Mouse (Mus musculus): ENCODE data around the gene 4930562C15Rik. TPM values are rescaled to one million over a fixed set of nuclear protein-coding genes. Genes with fewer than 3 reads are reported as not detected.

Gene 4930562C15Rik
- polyA plus RNA-seq, 1 experiment from 2014 or later: 0.11 TPM

- 83% methylated on average over 7 of the region's 7 CpGs for WGBS
- Histone ChIP-seq H3K4me1 (replicated peaks; ENCODE audit: control insufficient read depth, insufficient read depth, low read length) (no peaks in the 10 kb centered on the region), H3K4me2 (replicated peaks; ENCODE audit: low read depth, low read length) (no peak overlapping the region), H3K27ac (ENCODE audit: low read depth, low read length) (no peak overlapping the region), H3K9ac (ENCODE audit: low read depth, low read length) (no peak overlapping the region), H3K9me3 (ENCODE audit: control insufficient read depth, low read length) (no peaks in the 10 kb centered on the region), H3K27me3 (ENCODE audit: control insufficient read depth, insufficient read depth, low read length) (no peaks in the 10 kb centered on the region), H3K4me3 (ENCODE audit: low read depth, low read length) (no peak overlapping the region), H3K36me3 (ENCODE audit: control insufficient read depth, insufficient read depth, low read length) (no peaks in the 10 kb centered on the region)
- ATAC-seq (ENCODE audit: low FRiP score) (no peak), DNase-seq (ENCODE audit: low spot score) (no peak)
These were observed 15.1 kb downstream of the 4930562C15Rik start for GRCm38 (mm10) chr16:4850361-4850760.

DNA sequence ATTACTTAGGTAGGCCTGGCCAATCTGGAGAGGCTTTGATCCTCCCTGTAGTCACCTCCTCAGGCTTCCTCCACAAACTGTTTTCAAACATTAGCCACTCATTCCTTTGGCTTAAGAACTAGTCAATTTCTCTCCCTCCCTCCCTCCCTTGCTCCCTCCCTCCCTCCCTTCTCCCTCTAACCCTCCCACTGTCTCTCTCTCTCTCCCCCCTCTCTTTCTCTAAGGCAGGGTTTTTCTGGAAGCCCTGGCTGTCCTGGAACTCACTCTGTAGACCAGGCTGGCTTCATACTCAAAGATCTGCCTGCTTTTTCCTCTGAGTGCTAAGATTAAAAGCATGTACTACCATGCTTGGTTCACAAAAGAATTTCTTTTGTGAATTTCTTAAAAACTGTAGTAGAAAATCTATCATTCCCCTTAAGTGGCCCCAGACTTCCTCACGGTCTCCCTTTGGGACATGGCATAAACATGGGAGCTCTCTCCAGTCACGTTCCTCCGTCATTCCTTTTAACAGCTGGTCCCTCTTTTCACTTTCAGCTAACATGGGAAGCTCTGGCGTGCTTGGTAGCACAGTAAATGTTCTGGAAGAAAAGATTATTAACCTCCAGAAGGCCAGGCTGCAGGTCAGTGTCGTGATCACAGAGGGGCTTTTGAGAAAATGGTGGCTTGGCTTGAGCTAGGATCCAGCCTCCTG, 15.9 kb downstream of the 4930562C15Rik start:
- Histone ChIP-seq H3K4me1 (replicated peaks; ENCODE audit: control insufficient read depth, insufficient read depth, low read length) (no peaks in the 10 kb centered on the region), H3K36me3 (ENCODE audit: control insufficient read depth, insufficient read depth, low read length) (no peaks in the 10 kb centered on the region), H3K27ac (ENCODE audit: low read depth, low read length) (no peak overlapping the region), H3K4me3 (ENCODE audit: low read depth, low read length) (no peak overlapping the region), H3K4me2 (replicated peaks; ENCODE audit: low read depth, low read length) (no peak overlapping the region), H3K27me3 (ENCODE audit: control insufficient read depth, insufficient read depth, low read length) (no peaks in the 10 kb centered on the region), H3K9me3 (ENCODE audit: control insufficient read depth, low read length) (no peaks in the 10 kb centered on the region), H3K9ac (ENCODE audit: low read depth, low read length) (no peak overlapping the region)
- DNase-seq (ENCODE audit: low spot score): no peak
- no peak for ATAC-seq (ENCODE audit: low FRiP score)
- WGBS: 63% methylated on average over 5 of the region's 5 CpGs

GRCm38 (mm10) chr16:4855046-4855650, 19.9 kb downstream of the 4930562C15Rik start:
- no peak for DNase-seq (ENCODE audit: low spot score)

GRCm38 (mm10) chr16:4861392-4861791, 26.2 kb downstream of the 4930562C15Rik start:
- no peaks in the 10 kb centered on the region for H3K27me3 ChIP-seq (ENCODE audit: control insufficient read depth, insufficient read depth, low read length)
- H3K4me1 ChIP-seq (replicated peaks; ENCODE audit: control insufficient read depth, insufficient read depth, low read length): no peaks in the 10 kb centered on the region
- WGBS: 53% methylated on average over 10 of the region's 10 CpGs
- DNase-seq (ENCODE audit: low spot score) (no peak), ATAC-seq (ENCODE audit: low FRiP score) (no peak)
- H3K27ac ChIP-seq (ENCODE audit: low read depth, low read length): no peak overlapping the region
- H3K36me3 ChIP-seq (ENCODE audit: control insufficient read depth, insufficient read depth, low read length): no peaks in the 10 kb centered on the region
- H3K4me2 ChIP-seq (replicated peaks; ENCODE audit: low read depth, low read length): no peak overlapping the region
- no peak overlapping the region for H3K9ac ChIP-seq (ENCODE audit: low read depth, low read length)
- no peaks in the 10 kb centered on the region for H3K9me3 ChIP-seq (ENCODE audit: control insufficient read depth, low read length)
- H3K4me3 ChIP-seq (ENCODE audit: low read depth, low read length): no peak overlapping the region

More at GRCm38 (mm10) chr16:4855046-4855650, 19.9 kb downstream of the 4930562C15Rik start:
- WGBS: 70% methylated on average over 5 of the region's 5 CpGs
- Histone ChIP-seq H3K4me3 (ENCODE audit: low read depth, low read length) (no peak overlapping the region), H3K4me1 (replicated peaks; ENCODE audit: control insufficient read depth, insufficient read depth, low read length) (no peaks in the 10 kb centered on the region), H3K9ac (ENCODE audit: low read depth, low read length) (no peak overlapping the region), H3K27ac (ENCODE audit: low read depth, low read length) (no peak overlapping the region), H3K27me3 (ENCODE audit: control insufficient read depth, insufficient read depth, low read length) (no peaks in the 10 kb centered on the region), H3K36me3 (ENCODE audit: control insufficient read depth, insufficient read depth, low read length) (no peaks in the 10 kb centered on the region), H3K9me3 (ENCODE audit: control insufficient read depth, low read length) (no peaks in the 10 kb centered on the region), H3K4me2 (replicated peaks; ENCODE audit: low read depth, low read length) (no peak overlapping the region)
- no peak for ATAC-seq (ENCODE audit: low FRiP score)

DNA sequence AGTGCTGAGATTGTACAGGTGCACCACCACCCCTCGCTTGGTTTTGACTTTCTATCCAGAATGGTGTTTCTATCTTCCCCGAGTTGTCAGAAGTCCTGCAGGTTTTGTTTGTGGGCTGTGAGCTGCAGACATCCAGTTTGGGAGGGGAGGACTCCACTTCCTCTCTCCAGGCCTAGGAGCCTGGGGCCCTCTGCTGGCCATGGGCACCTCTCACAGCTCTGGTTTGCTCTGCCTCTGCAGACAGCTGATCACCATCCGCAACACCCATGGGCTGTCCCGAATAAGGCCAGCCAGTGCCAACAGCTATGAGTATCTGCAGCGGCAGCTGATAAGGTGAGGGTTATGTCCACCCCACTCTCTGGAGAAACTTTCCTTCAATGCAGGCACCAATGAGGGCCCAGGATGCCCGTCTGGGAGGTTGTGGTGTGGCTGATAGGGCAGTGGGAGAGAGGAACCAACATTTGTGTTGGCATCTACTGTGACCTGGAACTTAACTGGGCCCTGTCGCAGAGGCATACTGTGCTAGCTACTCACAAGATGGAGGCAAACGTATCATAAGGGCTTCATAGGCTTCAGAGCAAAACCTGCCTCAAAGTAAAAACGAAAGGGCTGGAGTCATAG, 27.8 kb downstream of the 4930562C15Rik start:
- no peaks in the 10 kb centered on the region for H3K36me3 ChIP-seq (ENCODE audit: control insufficient read depth, insufficient read depth, low read length)
- no peak overlapping the region for H3K9ac ChIP-seq (ENCODE audit: low read depth, low read length)
- DNase-seq (ENCODE audit: low spot score) (peak; percentile 68), ATAC-seq (ENCODE audit: low FRiP score) (peak; percentile 53; the same call in 1 of the 2 replicates)
- WGBS: 60% methylated on average over 9 of the region's 9 CpGs
- no peaks in the 10 kb centered on the region for H3K9me3 ChIP-seq (ENCODE audit: control insufficient read depth, low read length)
- H3K27ac ChIP-seq (ENCODE audit: low read depth, low read length): no peak overlapping the region
- H3K4me1 ChIP-seq (replicated peaks; ENCODE audit: control insufficient read depth, insufficient read depth, low read length): no peaks in the 10 kb centered on the region
- H3K4me3 ChIP-seq (ENCODE audit: low read depth, low read length): no peak overlapping the region
- no peak overlapping the region for H3K4me2 ChIP-seq (replicated peaks; ENCODE audit: low read depth, low read length)
- H3K27me3 ChIP-seq (ENCODE audit: control insufficient read depth, insufficient read depth, low read length): no peaks in the 10 kb centered on the region

- H3K9ac ChIP-seq (ENCODE audit: low read depth, low read length): no peak overlapping the region
- H3K4me1 ChIP-seq (replicated peaks; ENCODE audit: control insufficient read depth, insufficient read depth, low read length): no peaks in the 10 kb centered on the region
- no peak for DNase-seq (ENCODE audit: low spot score)
- no peak overlapping the region for H3K4me3 ChIP-seq (ENCODE audit: low read depth, low read length)
- H3K9me3 ChIP-seq (ENCODE audit: control insufficient read depth, low read length): no peaks in the 10 kb centered on the region
- no peak overlapping the region for H3K27ac ChIP-seq (ENCODE audit: low read depth, low read length)
- no peaks in the 10 kb centered on the region for H3K27me3 ChIP-seq (ENCODE audit: control insufficient read depth, insufficient read depth, low read length)
- WGBS: 83% methylated on average over 8 of the region's 8 CpGs
- ATAC-seq (ENCODE audit: low FRiP score): no peak
- no peaks in the 10 kb centered on the region for H3K36me3 ChIP-seq (ENCODE audit: control insufficient read depth, insufficient read depth, low read length)
- H3K4me2 ChIP-seq (replicated peaks; ENCODE audit: low read depth, low read length): no peak overlapping the region
These were observed 28.5 kb downstream of the 4930562C15Rik start for GRCm38 (mm10) chr16:4863742-4864141.

DNA sequence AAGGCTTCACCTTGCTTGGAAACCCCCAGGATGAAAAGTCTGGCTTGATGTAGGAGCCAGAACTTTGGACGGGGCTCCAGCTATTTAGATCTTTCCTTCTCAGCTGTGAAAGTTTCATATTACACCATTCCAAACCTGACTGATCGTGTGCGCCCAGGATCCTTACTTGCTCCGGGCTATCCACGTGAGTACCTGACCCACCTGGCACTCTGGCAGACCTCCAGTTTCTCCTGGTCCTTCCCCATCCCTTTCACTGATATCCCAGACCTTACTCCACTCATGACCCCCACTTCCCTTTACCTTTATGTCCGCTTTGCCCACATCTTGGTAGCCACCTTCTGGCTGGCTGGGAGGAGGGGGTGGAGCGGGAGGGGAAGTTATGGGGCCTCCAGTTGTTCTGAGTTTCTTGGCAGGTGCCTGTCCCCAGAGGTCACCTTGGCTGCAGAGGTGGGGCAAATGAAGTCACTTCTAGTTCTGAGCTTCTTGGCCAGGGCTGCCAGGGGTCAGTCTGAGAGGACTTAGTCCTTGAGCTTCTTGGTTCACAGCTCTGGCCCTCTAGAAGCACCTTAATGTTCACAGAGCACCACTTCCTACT, 31.0 kb downstream of the 4930562C15Rik start:
- WGBS: 74% methylated on average over 7 of the region's 7 CpGs
- H3K27me3 ChIP-seq (ENCODE audit: control insufficient read depth, insufficient read depth, low read length): no peaks in the 10 kb centered on the region
- ATAC-seq (ENCODE audit: low FRiP score): no peak
- no peak overlapping the region for H3K27ac ChIP-seq (ENCODE audit: low read depth, low read length)
- H3K9ac ChIP-seq (ENCODE audit: low read depth, low read length): no peak overlapping the region
- DNase-seq (ENCODE audit: low spot score): no peak
- H3K4me1 ChIP-seq (replicated peaks; ENCODE audit: control insufficient read depth, insufficient read depth, low read length): no peaks in the 10 kb centered on the region
- H3K4me3 ChIP-seq (ENCODE audit: low read depth, low read length): no peak overlapping the region
- no peak overlapping the region for H3K4me2 ChIP-seq (replicated peaks; ENCODE audit: low read depth, low read length)
- H3K9me3 ChIP-seq (ENCODE audit: control insufficient read depth, low read length): no peaks in the 10 kb centered on the region
- no peaks in the 10 kb centered on the region for H3K36me3 ChIP-seq (ENCODE audit: control insufficient read depth, insufficient read depth, low read length)

GRCm38 (mm10) chr16:4870490-4870889, 35.3 kb downstream of the 4930562C15Rik start:
- Histone ChIP-seq H3K4me1 (replicated peaks; ENCODE audit: control insufficient read depth, insufficient read depth, low read length) (no peaks in the 10 kb centered on the region), H3K36me3 (ENCODE audit: control insufficient read depth, insufficient read depth, low read length) (no peaks in the 10 kb centered on the region), H3K9me3 (ENCODE audit: control insufficient read depth, low read length) (no peaks in the 10 kb centered on the region), H3K9ac (ENCODE audit: low read depth, low read length) (no peak overlapping the region), H3K4me3 (ENCODE audit: low read depth, low read length) (no peak overlapping the region), H3K4me2 (replicated peaks; ENCODE audit: low read depth, low read length) (no peak overlapping the region), H3K27me3 (ENCODE audit: control insufficient read depth, insufficient read depth, low read length) (no peaks in the 10 kb centered on the region), H3K27ac (ENCODE audit: low read depth, low read length) (no peak overlapping the region)
- DNase-seq (ENCODE audit: low spot score): no peak
- 93% methylated on average over 5 of the region's 5 CpGs for WGBS
- no peak for ATAC-seq (ENCODE audit: low FRiP score)

All from hindbrain, embryonic 11.5 days (tissue).